Mouse (Mus musculus): ENCODE data around the gene Wdr54.

DNA sequence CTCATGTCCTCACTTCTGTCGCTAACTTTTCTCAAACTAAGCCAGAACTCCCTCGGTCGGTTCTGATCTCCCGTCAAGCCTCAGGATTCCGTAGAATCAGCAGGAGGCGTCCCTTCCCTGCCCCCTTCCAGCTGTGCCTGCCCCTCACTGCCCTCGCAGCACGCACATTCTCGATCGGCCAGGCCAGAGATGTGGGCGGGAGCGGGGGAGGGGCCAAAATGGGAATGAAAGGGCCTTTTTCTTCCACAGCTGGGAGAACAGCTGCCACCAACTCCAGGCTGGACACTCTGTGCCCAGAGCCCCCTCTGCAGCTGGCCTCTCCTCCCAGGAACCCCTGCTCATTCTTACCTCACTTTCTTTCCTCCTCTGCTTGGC lies 18.6 kb downstream of the Wdr54 start:
- TF ChIP-seq EP300 (IDR thresholded peaks at IDR 0.05; ENCODE audit: low read depth), result no peak
- TF ChIP-seq CTCF (IDR thresholded peaks at IDR 0.05; ENCODE audit: low read depth), result 0 out of 2 replicates have a peak, but pooled peaks have one; percentile 11

All from heart, postnatal 0 days (tissue).